Mouse (Mus musculus): ENCODE results near the gene Golm1.
"Not testable (repeated sequence)": the region's sequence is repeated elsewhere in the genome, so short reads cannot be mapped to it uniquely, and the experiment has no call there.

The Golm1 gene

GRCm38 (mm10) chr13:59675151-59676011 lies at the start of gene Golm1:
Golm1 (minus strand) TSS chr13:59675811.
- peak within 1 kb of the TSS; percentile 88 for H3K4me3 ChIP-seq (replicated peaks; ENCODE audit: low read length)
- H3K27me3 ChIP-seq (ENCODE audit: insufficient read depth, low read length): 0 out of 2 replicates have a peak, but pooled peaks cover 3% of the 10 kb centered on the region
- peaks cover 7% of the 10 kb centered on the region for H3K36me3 ChIP-seq (ENCODE audit: insufficient read depth, low read length)
- H3K9me3 ChIP-seq (ENCODE audit: low read length): no peaks in the 10 kb centered on the region
- peaks cover 73% of the 10 kb centered on the region for H3K4me1 ChIP-seq (replicated peaks; ENCODE audit: low read depth, low read length)
- TF ChIP-seq POU5F1 (IDR thresholded peaks at IDR 0.05; ENCODE audit: borderline replicate concordance, low read length): no peak
- no peak for TF ChIP-seq NANOG (IDR thresholded peaks at IDR 0.05; ENCODE audit: borderline replicate concordance, low read length)
- no peak for TF ChIP-seq CTCF (conservative IDR thresholded peaks at IDR 0.05; ENCODE audit: low read length)

DNA sequence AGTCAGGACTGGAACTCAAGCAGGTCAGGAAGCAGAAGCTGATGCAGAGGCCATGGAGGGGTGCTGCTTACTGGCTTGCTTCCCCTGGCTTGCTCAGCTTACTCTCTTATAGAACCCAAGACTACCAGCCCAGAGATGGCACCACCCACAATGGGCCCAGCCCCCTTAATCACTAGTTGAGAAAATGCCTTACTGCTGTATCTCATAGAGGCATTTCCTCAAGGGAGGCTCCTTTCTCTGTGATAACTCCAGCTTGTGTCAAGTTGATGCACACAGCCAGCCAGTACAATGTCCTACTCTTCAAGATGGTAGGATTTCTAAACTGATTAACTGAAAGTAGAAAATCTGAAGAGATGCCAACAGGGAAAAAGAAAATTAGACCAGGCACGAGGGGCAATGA lies 46.5 kb upstream of the Golm1 start:
- H3K36me3 ChIP-seq (ENCODE audit: insufficient read depth, low read length); H3K4me3 ChIP-seq (replicated peaks; ENCODE audit: low read length); H3K9me3 ChIP-seq (ENCODE audit: low read length): not testable (repeated sequence)
- Histone ChIP-seq H3K27me3 (ENCODE audit: insufficient read depth, low read length) (peaks cover 20% of the 10 kb centered on the region), H3K4me1 (replicated peaks; ENCODE audit: low read depth, low read length) (peaks cover 41% of the 10 kb centered on the region)

- no peaks in the 10 kb centered on the region for H3K9me3 ChIP-seq (ENCODE audit: low read length)
- TF ChIP-seq CTCF (conservative IDR thresholded peaks at IDR 0.05; ENCODE audit: low read length) (no peak), NANOG (IDR thresholded peaks at IDR 0.05; ENCODE audit: borderline replicate concordance, low read length) (no peak), POU5F1 (IDR thresholded peaks at IDR 0.05; ENCODE audit: borderline replicate concordance, low read length) (no peak)
- H3K4me3 ChIP-seq (replicated peaks; ENCODE audit: low read length): no peak overlapping the region
- peaks cover 24% of the 10 kb centered on the region for H3K27me3 ChIP-seq (ENCODE audit: insufficient read depth, low read length)
- peaks cover 29% of the 10 kb centered on the region for H3K4me1 ChIP-seq (replicated peaks; ENCODE audit: low read depth, low read length)
- H3K36me3 ChIP-seq (ENCODE audit: insufficient read depth, low read length): no peaks in the 10 kb centered on the region
These were observed 43.9 kb upstream of the Golm1 start for GRCm38 (mm10) chr13:59719475-59719874.

DNA sequence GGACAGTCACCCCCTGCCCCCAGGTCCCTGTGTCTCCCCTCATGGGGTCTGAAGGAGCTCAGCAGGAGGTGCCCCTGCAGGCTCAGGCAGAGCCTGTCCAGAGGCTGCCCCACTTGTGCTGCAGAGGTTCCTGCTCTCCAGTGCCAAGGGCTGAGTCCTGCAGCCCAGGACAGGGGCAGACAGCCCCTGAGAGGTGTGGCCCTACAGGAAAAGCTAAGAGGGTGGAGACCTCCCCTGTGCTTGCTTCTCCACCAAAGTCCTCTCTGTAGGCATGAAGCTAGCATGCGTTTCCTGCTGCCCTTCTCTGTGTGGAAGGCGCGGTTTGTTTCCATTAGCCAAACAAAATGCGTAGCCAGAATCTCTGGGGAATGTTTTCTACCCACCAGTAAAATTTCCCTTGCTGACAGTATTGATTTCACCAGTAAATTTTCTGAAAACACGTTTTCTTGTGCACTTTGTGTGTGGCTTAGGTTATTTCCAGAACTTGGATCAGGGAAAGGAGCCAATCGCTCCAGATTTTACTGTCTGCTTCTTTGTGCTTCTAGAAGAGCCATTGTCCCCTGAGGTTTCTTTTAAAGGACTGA lies 43.3 kb upstream of the Golm1 start:
- H3K27me3 ChIP-seq (ENCODE audit: insufficient read depth, low read length): peaks cover 29% of the 10 kb centered on the region

DNA sequence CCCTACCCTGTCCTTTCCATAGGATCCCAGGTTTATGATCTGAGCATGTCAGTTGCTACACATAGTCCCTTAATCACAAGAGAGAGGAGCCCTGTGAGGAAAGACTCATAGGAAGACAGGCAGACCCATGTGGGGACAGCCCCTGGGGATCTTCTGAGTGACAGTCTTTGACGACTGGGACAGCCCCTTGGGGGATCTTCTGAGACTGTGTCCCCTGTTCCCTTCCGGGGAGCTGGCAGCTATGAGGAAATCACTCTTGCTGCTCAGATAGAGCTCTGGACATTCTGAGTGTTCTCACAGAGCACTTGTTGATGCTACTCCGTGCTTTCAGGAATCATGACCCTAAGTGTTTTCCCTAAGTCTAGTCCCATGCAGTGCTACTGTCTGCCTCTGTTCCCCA lies 38.1 kb upstream of the Golm1 start:
- H3K36me3 ChIP-seq (ENCODE audit: insufficient read depth, low read length): no peaks in the 10 kb centered on the region
- H3K4me1 ChIP-seq (replicated peaks; ENCODE audit: low read depth, low read length): peaks cover 54% of the 10 kb centered on the region
- H3K9me3 ChIP-seq (ENCODE audit: low read length): no peaks in the 10 kb centered on the region
- TF ChIP-seq POU5F1 (IDR thresholded peaks at IDR 0.05; ENCODE audit: borderline replicate concordance, low read length) (no peak), NANOG (IDR thresholded peaks at IDR 0.05; ENCODE audit: borderline replicate concordance, low read length) (no peak), CTCF (conservative IDR thresholded peaks at IDR 0.05; ENCODE audit: low read length) (no peak)
- peak overlapping the region; percentile 58 for H3K4me3 ChIP-seq (replicated peaks; ENCODE audit: low read length)
- peaks cover 37% of the 10 kb centered on the region for H3K27me3 ChIP-seq (ENCODE audit: insufficient read depth, low read length)

More for the DNA sequence above, 43.3 kb upstream of the Golm1 start:
- not testable (repeated sequence) for H3K36me3 ChIP-seq (ENCODE audit: insufficient read depth, low read length); H3K4me3 ChIP-seq (replicated peaks; ENCODE audit: low read length); H3K9me3 ChIP-seq (ENCODE audit: low read length)
- H3K4me1 ChIP-seq (replicated peaks; ENCODE audit: low read depth, low read length): peaks cover 30% of the 10 kb centered on the region

GRCm38 (mm10) chr13:59711984-59712383 lies 36.4 kb upstream of the Golm1 start, which contains the start of gene Spata31d1b:
Spata31d1b (plus strand) TSS chr13:59712284.
- H3K4me3 ChIP-seq (replicated peaks; ENCODE audit: low read length); H3K9me3 ChIP-seq (ENCODE audit: low read length); H3K36me3 ChIP-seq (ENCODE audit: insufficient read depth, low read length): not testable (repeated sequence)
- peaks cover 62% of the 10 kb centered on the region for H3K4me1 ChIP-seq (replicated peaks; ENCODE audit: low read depth, low read length)
- H3K27me3 ChIP-seq (ENCODE audit: insufficient read depth, low read length): peaks cover 33% of the 10 kb centered on the region

DNA sequence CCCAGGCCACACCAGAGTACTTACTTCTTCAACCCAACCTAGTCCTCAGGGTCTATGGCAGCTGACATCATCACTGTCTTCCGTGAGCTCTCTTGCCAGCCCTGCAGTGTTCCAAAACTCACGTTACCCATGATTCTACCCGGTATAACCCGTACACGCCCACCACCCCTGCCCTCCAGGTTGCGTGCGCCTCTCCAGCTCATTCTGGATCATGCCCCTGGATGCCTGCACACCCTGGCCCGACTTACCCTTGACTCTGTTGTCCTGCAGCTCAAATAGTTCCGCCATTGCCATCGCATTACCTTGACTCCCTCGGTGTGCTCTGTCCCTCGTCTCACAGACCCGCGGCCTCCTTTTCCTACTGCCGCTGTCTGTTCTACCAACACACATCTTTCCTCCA lies 34.6 kb upstream of the Golm1 start, which contains the start of gene Spata31d1a:
TSS of gene Spata31d1a (minus strand) at position 101 of the 400 bp plus-strand sequence.
- H3K36me3 ChIP-seq (ENCODE audit: insufficient read depth, low read length): no peaks in the 10 kb centered on the region

GRCm38 (mm10) chr13:59704562-59704961 lies 29.0 kb upstream of the Golm1 start:
- no peaks in the 10 kb centered on the region for H3K36me3 ChIP-seq (ENCODE audit: insufficient read depth, low read length)
- TF ChIP-seq NANOG (IDR thresholded peaks at IDR 0.05; ENCODE audit: borderline replicate concordance, low read length): no peak
- TF ChIP-seq CTCF (conservative IDR thresholded peaks at IDR 0.05; ENCODE audit: low read length): no peak
- TF ChIP-seq POU5F1 (IDR thresholded peaks at IDR 0.05; ENCODE audit: borderline replicate concordance, low read length): no peak
- peaks cover 46% of the 10 kb centered on the region for H3K4me1 ChIP-seq (replicated peaks; ENCODE audit: low read depth, low read length)
- H3K4me3 ChIP-seq (replicated peaks; ENCODE audit: low read length): no peak overlapping the region
- H3K9me3 ChIP-seq (ENCODE audit: low read length): no peaks in the 10 kb centered on the region
- peaks cover 11% of the 10 kb centered on the region for H3K27me3 ChIP-seq (ENCODE audit: insufficient read depth, low read length)

More for the DNA sequence above, 34.6 kb upstream of the Golm1 start, which contains the start of gene Spata31d1a:
- peak within 1 kb of the TSS; percentile 76 for H3K4me3 ChIP-seq (replicated peaks; ENCODE audit: low read length)
- no peaks in the 10 kb centered on the region for H3K9me3 ChIP-seq (ENCODE audit: low read length)
- no peak for TF ChIP-seq CTCF (conservative IDR thresholded peaks at IDR 0.05; ENCODE audit: low read length)
- no peak for TF ChIP-seq NANOG (IDR thresholded peaks at IDR 0.05; ENCODE audit: borderline replicate concordance, low read length)
- H3K27me3 ChIP-seq (ENCODE audit: insufficient read depth, low read length): peaks cover 18% of the 10 kb centered on the region; the same call in 1 of the 2 replicates
- H3K4me1 ChIP-seq (replicated peaks; ENCODE audit: low read depth, low read length): peaks cover 73% of the 10 kb centered on the region

GRCm38 (mm10) chr13:59703514-59703913 lies 27.9 kb upstream of the Golm1 start:
- Histone ChIP-seq H3K36me3 (ENCODE audit: insufficient read depth, low read length) (no peaks in the 10 kb centered on the region), H3K9me3 (ENCODE audit: low read length) (no peaks in the 10 kb centered on the region), H3K4me1 (replicated peaks; ENCODE audit: low read depth, low read length) (peaks cover 45% of the 10 kb centered on the region), H3K4me3 (replicated peaks; ENCODE audit: low read length) (no peak overlapping the region), H3K27me3 (ENCODE audit: insufficient read depth, low read length) (peaks cover 11% of the 10 kb centered on the region)
- TF ChIP-seq CTCF (conservative IDR thresholded peaks at IDR 0.05; ENCODE audit: low read length): no peak
- no peak for TF ChIP-seq NANOG (IDR thresholded peaks at IDR 0.05; ENCODE audit: borderline replicate concordance, low read length)
- no peak for TF ChIP-seq POU5F1 (IDR thresholded peaks at IDR 0.05; ENCODE audit: borderline replicate concordance, low read length)

GRCm38 (mm10) chr13:59700137-59700536 lies 24.5 kb upstream of the Golm1 start:
- H3K4me3 ChIP-seq (replicated peaks; ENCODE audit: low read length); H3K9me3 ChIP-seq (ENCODE audit: low read length); H3K36me3 ChIP-seq (ENCODE audit: insufficient read depth, low read length): not testable (repeated sequence)
- H3K27me3 ChIP-seq (ENCODE audit: insufficient read depth, low read length): peaks cover 11% of the 10 kb centered on the region
- H3K4me1 ChIP-seq (replicated peaks; ENCODE audit: low read depth, low read length): peaks cover 22% of the 10 kb centered on the region

Measured in E14TG2a.4 (cell line).